Mouse (Mus musculus): ENCODE results near the gene Fxyd6.

Fxyd6 gene

DNA sequence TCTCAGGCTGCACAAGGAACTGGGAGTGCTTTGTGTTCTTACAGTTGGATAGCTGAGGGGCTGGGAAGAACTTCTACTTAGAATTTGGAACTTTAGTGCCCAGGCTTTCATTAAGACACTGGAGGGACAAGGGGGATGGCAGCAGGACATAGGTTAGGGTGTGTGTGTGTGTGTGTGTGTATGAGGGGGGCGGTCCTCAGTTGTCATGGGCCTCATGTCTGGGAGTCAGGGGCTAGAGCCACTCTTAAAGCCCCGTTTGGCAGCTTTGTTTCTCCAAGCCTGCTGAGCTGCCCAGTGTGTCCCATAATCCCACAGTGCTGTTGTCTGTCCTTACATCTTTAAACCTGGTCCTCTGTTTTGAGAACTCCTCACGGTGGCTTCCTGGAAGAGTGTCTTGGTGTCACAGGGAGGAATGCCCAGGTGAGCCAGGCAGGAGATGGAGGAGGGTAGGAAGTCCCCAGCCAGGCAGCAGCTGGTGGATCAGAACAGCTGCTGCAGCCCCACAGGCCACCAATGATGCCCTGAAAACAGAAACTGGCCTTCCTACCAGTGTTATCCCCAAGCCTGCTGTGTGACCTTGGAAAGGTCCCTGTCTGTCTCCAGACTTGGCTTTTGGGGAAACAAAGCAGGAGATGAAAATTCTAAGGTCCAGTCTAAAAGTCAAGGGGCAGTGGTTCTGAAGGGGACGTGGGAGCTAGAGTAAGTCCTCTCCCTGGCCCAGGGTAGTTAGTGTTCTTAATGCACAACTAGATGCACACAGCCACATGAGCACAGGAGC is 42.9 kb downstream of the Fxyd6 start:
- DNase-seq: peak; percentile 83

DNA sequence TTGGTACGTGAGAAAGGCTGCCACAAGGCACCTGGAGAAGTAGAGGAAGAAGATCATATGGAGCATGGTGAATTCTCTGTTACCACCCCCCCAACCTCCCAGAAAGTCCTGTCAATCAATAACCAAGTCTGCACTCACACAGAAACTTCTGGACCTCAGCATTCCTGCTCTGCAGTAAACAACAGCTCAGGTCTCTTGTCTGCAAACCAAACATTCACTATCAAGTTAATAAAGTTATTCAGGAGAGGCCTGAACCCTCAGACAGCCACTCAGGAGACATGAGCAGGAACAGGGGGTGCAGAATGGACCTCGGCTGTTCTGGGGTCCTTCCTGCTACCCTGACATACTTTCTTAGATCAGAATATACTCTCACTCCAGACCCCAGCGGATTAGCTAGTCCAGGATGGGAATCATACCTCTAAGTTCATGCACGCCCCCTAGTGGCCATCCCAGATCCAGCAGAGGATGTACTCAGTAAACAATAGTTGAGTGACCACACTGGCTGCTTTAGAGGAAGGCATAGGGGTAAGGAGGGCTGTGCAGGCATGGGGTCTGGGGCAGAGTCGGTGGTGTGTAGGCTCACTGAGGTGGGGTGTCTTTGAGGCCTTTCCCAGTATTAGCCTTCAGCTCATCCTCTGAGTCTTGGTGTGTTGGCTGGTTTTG is 43.6 kb downstream of the Fxyd6 start:
- peak; percentile 93 for DNase-seq

DNA sequence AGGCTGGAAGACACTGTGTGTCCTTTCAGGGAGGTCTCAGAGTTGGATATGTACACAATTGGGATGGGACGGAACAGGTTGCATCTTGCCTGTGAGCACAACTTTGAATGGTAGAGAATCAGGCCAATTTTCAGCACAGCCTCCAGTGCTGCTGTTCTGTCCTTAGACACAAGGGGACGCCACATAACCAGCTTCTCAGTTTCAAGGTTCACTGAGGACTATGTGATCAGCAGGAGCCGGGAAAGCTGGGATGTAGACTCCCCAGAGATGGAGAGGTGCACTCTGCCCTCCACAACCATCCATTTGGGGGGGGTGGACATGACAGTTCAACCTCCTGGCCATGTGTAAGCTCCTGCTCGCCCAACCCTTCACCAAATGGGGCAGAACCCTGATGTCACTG is 45.9 kb downstream of the Fxyd6 start:
- peak; percentile 62 for DNase-seq

DNA sequence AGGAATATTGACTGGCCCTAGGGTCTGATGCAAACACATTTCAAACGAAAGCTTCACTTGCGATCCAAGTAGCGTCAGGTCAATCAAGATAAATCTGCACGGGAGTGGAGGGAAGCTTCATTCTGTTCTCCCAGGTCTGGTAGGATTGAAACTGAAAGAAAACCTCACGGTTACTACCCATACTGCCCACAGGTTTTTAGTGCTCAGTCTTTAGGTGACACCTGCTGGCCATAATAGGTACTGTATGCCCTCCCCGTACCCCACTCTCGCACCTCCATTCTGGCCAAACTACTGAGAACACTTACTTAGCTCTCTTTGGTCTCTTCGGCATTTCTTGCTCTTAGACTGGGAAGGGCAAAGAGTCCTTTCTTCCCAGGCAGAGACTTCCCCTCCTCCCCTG is 47.3 kb downstream of the Fxyd6 start:
- peak; percentile 76 for DNase-seq

DNA sequence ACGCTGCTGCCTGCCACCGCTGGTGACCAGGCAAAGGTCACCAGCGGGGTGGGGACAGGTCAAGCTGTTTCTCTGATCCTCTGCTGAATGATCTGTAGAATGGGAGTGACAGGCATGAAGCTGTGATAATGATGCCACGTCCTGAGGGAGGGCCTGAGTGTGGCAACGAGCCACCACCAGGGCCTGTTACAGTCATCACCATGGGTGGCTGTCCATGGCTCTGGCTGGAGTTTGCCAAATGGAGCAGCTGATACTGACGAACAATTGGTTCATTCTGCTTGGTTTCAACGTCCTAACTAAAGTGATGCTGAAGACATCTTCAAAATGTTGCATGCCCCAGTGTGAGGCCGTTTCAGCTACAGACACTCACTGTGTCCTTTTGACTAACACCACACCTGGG is 48.3 kb downstream of the Fxyd6 start:
- no peak for DNase-seq

DNA sequence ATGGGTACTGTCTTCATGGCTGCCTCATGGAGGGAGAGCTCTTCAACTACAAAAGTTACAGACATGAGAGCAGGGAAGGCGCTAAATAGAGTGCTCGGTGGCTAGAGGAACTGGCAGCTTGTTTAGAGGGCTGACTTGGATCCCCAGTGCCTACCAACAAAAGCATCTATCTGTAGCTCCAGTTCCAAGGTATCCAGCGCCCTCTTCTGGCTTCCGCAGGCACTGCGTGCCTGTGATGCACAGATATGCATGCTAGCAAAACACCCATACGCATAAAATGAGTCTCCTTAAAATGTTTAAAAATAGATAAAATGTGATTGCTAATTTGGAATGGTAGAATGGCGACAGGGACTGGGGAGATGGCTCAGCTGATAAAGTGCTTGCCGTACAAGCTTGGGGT is 51.2 kb downstream of the Fxyd6 start:
- DNase-seq: peak; percentile 23

DNA sequence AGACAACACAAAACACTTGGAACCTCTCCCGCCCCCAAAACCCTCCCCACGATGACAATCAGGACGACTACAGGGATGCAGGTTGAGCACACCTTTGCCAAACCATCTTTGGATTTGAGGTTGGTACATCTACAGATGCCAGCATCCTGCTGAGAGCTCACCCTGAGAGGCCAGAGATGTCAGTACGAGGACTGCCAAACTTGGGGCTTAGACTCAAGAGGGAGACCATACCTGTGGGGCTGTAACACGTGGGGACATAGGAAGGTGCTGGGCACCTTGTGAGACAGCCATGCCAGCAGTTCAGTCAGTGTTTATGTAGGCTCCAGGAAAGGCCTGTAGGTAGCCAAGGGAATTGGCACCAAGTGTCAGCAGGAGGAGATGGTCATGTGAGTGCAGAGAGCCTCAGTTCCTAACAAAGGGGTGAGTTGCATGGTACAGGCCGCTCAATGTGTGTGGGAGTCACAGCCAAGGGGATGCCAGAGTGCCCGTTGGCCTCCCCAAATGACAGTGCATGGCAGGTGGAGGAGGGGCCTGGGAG is 52.8 kb downstream of the Fxyd6 start:
- DNase-seq: no peak

DNA sequence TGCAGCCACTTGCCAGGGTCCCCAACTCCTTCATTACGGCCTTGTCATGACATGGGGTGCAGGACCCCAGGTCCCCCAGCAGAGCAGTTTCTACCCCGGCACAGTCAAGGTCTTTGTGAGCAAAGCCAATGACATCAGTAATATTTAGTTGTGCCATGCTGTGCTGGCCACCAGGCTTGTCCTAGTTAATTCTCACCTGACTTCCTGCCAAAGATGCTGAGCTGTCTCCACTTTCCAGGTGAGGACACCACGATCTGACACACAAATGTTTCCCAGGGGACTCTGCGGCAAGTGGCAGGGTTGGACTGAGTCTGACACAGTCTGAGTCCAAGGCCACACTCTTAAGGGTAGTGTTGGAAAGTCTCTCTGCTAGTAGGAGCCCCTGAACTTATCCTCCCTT is 56.5 kb downstream of the Fxyd6 start, which contains the start of gene Dscaml1:
TSS of gene Dscaml1 (plus strand) at position 173 of the 400 bp plus-strand sequence.
- no peak for DNase-seq

DNA sequence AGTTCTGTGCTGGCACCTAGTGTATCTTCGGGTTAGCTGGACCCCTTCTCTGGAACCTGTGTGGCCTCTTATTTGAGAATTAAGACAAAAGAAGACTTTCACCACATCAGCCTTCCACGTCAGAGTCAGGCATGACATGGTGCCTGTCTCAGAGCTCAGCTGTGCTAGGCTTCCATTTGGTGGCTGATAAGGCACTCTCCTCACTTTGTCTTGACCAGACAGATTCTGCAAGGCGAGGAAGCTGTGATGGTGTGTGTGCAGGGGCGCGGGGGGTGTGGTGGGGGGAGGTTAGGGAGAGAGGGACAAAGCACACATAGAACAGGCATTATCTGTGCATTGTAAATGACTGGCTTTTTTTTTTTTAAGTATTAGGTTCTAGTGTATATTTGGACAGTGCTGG is 59.4 kb downstream of the Fxyd6 start:
- no peak for DNase-seq

DNA sequence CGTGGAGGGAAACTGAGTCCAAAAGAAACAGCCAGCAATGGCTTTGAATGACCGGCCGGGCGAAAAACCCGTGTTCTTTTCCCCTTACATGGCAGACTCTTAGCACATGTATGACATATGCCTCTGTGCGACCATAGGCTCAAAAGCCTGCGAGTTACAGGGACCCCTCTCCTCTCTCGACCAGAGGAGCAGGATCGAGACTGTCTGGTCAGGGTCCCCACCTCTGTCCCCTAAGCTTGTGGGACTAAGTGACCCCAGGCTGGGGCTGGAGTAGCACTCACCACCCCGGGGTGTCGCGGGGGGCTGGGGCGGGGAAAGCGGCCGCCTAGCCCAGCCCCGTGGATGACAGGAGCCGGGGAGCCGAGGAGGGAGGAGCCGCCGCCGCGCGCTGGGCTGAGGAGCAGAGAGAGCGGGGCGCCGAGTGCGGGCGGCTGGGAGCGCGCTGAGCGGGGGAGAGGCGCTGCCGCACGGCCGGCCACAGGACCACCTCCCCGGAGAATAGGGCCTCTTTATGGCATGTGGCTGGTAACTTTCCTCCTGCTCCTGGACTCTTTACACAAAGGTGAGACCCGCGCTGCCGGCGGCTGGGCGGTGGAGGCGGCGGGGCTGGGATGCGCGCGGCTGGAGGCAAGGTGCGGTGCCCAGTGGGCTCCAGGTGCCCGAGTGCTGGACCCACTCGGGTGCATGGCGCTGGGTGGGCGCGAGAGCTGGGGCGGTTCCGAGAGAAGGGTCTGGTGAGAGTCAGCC is 60.1 kb downstream of the Fxyd6 start:
- no peak for DNase-seq

DNA sequence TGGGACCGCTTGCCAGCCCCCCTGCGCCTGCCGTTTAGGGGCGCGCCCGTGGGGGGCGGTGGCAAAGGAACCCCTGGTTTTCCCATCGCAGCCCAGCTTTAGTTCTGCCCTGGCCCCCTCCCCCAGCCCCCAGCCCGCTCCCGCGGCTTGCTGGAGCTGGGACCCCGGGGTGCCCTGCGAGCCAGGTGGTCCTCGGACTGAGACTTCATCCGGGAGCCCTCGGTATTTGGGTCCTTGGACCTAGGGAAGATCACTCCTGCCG is 60.6 kb downstream of the Fxyd6 start:
- DNase-seq: no peak

DNA sequence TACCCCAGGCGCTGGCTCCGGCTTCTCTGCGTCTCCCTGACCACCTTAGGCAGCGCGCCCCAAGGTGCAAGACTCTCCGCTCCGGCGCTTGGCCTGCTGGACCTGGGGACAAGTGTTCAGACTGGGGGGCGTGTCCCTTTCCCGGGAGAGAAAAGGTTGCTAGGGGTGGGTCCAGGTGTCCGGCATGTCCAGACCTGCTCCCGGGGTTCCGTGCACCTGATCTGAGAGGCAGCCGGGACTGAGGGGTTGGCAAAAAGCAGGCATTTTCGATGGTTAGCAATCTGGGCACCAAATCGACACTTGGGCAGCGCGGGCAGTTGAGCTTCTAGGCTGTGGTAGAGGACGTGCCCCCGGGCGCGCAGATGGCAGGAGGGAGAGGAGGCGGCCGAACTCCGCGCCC is 61.2 kb downstream of the Fxyd6 start:
- peak; percentile 35 for DNase-seq

DNA sequence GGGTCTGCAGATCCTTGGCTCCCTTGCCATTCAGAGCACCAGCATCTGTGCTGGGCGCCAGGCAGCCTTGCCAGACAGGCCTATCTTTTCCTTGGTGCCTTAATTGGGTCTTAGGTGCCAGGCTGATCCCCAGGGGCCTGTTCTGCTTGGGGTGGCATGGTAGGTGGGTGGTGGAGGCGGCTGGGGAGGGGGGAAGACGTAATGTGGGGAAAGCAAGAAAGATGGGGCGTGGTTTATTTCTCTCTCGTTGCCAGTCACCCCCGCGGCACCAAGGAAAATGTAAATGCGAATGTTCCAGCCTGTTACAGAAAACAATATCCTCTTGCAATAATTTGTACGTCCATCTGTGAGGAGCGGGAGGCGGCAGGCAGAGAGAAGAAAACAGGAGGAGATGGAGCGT is 62.7 kb downstream of the Fxyd6 start:
- DNase-seq: no peak

DNA sequence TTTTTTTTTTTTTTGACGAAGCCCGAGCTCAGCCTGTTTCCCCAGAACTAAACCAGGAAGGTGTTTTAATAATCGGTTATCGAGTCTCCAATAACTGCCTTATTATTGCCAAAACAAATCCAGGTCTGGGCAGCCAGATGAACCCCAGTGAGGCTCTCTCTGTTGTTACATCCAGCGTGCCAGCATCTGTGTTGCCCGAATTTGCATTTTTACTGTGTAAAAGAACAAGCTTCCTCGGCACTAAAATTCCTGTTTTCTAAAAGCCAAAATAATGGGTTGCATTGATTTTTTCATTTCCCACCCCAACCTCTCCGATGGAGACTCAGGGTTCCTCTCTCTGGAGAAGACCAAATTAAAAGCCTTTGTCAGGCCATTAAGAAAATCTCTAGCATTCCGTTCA is 63.1 kb downstream of the Fxyd6 start:
- no peak for DNase-seq

DNA sequence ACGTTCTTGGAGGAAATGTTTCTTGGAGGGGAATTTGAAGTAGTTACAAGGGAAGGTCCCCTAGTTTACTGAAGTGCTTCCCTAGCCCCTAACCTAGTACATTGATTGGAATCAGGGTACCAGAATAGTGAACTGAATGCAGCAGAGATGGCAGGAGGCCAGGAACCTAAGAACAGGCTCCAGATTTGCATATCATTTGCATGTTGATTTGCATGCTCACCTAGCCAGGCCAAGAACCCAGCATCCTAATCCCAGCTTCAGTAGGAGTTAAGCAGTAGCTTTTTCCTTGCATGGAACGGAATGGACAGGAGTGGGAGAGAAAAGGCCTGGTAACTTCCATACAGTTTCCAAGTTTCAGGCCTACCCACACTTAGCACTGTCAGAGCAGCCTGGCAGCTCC is 64.2 kb downstream of the Fxyd6 start:
- DNase-seq: no peak

DNA sequence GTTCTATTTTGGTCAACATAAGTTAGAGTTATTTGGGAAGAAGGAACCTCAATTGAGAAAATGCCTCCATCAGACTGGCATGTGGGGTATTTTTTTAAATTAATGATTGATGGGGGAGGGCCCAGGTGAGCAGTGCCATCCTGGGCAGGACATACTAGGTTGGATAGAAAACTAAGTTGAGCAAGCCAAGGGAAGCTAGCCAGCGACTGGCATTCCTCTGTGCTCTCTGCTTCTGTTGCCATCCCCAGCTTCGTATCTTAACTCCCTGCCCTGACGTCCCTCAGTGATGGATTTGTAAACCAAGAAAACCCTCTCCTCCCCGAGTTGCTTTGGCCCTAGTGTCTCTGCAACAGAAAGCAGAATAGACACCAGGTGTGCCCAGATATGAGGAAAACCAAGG is 69.0 kb downstream of the Fxyd6 start:
- DNase-seq: no peak

DNA sequence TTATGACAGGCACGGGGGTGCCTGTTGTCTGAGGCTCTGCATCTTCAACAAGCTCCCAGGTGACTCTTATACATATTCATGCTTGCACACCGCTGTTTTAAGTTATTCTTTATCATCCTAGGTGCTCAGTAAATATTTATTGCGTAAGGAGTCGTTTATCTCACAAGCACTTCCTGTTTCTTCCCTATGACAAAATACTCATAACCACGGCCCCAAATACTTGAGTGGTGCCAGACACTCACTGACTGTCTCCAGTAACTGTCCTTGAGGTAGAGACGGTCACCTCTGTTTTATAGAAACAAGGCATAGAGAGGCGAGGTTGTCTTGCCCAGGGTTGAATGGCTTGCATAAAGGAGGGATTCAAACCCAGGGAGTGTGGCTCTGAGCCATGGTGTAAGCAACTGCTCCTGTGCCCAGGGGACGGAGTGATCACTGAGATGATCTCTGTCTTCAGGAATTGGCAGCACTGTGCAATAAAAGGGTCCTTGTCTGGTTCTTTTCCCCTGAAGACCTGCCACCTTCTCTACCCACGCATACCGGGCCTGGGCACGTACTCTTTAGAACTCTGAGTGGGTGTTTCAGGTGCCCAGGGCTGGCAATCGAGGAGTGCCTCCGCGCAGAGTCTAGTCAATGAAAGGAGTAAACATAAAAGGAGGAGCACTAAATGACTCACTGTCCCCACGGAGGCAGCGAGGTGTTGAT is 70.2 kb downstream of the Fxyd6 start:
- DNase-seq: no peak

DNA sequence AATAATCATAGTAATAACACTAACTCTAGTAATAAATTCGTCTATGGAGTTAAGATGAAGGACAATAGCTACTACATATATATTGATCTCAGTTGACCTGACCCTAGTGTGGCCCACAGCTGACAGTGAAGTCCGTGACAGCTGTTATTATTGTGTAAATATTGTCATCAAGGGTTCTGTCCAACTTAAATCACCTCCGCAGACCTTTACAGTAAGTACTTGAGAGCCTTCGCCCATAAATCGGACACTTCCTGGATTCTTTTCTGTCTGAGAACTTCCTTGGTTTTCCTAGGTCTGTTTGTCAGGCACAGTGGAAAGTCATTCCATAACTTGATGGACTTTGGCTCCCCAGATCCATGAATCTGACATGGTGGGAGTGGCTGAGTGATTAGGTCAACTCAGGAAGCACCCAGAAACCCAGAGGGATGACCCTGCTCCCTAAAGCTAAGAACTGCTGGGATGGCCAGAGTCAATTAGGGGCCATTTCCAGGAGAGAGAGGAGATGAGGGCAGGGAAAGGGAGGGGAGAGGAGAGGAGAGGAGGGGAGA is 74.3 kb downstream of the Fxyd6 start:
- DNase-seq: no peak
